Mouse (Mus musculus): ENCODE results near the gene Chchd6.

Gene Chchd6

GRCm38 (mm10) chr6:89339447-89339846 is 256.0 kb downstream of the Chchd6 start:
- TF ChIP-seq GATA4 (IDR thresholded peaks at IDR 0.05; ENCODE audit: insufficient replicate concordance, low read length), result no peak

- no peak for TF ChIP-seq GATA4 (IDR thresholded peaks at IDR 0.05; ENCODE audit: insufficient replicate concordance, low read length)
Observed at GRCm38 (mm10) chr6:89338733-89339132, 256.7 kb downstream of the Chchd6 start.

- no peak for TF ChIP-seq GATA4 (IDR thresholded peaks at IDR 0.05; ENCODE audit: insufficient replicate concordance, low read length)
Observed at GRCm38 (mm10) chr6:89337574-89337973, 257.9 kb downstream of the Chchd6 start.

- no peak for TF ChIP-seq GATA4 (IDR thresholded peaks at IDR 0.05; ENCODE audit: insufficient replicate concordance, low read length)
Observed at GRCm38 (mm10) chr6:89333964-89334702, 261.3 kb downstream of the Chchd6 start.
